Mouse (Mus musculus) embryonic fibroblast, embryonic 13.5 days (primary cell): ENCODE measurements at regions not wholly inside any gene's neighbourhood (a gene's known extent, or its start where the extent isn't known, plus 50 kb on each side); places are given as distances from the start of the nearest gene placed in this dataset.
A peak's percentile ranks its signal among the peaks of the same experiment; 100 is the strongest.
"Not testable (repeated sequence)": the region's sequence is repeated elsewhere in the genome, so short reads cannot be mapped to it uniquely, and the experiment has no call there.

Experiments used
- H3K27ac ChIP-seq: 2 replicates; pipeline ENCODE4 v1.5.1; 2012; ENCODE audit warnings: low read length, control low read depth, inconsistent platforms; ENCODE audit not compliant: insufficient read depth
- H3K4me1 ChIP-seq: 2 replicates; pipeline ENCODE4 v1.6.1; 2011; ENCODE audit warnings: low read length; ENCODE audit not compliant: control insufficient read depth, insufficient read depth
- H3K4me3 ChIP-seq: 2 replicates; pipeline ENCODE4 v1.5.1; 2011; ENCODE audit warnings: mild to moderate bottlenecking, control low read depth, low read length; ENCODE audit not compliant: insufficient read depth
- CTCF ChIP-seq: IDR thresholded peaks from 2 replicates; pipeline ENCODE4 v1.5.1; 2011; ENCODE audit warnings: mild to moderate bottlenecking, control low read depth, low read length, moderate library complexity, borderline replicate concordance; ENCODE audit not compliant: insufficient read depth
- POLR2A ChIP-seq: IDR thresholded peaks from 2 replicates; pipeline ENCODE4 v1.6.1; 2011; ENCODE audit warnings: low read depth, mild to moderate bottlenecking, control low read depth, low read length, moderate library complexity

GRCm38 (mm10) chr1:83847992-83848391, 440.0 kb upstream of the Sphkap start:
- Histone ChIP-seq H3K4me3 (no peak overlapping the region), H3K27ac (no peak overlapping the region), H3K4me1 (peaks cover 10% of the 10 kb centered on the region; the same call in 1 of the 2 replicates)
- TF ChIP-seq POLR2A (no peak), CTCF (no peak)

GRCm38 (mm10) chr1:83844827-83845379, 436.9 kb upstream of the Sphkap start:
- 0 out of 2 replicates have a peak, but pooled peaks cover 2% of the 10 kb centered on the region for H3K4me1 ChIP-seq
- H3K4me3 ChIP-seq, result no peak overlapping the region
- no peak for TF ChIP-seq POLR2A
- TF ChIP-seq CTCF, result no peak
- no peak overlapping the region for H3K27ac ChIP-seq

- no peak for TF ChIP-seq CTCF
- TF ChIP-seq POLR2A, result no peak
- no peak overlapping the region for H3K27ac ChIP-seq
- H3K4me1 ChIP-seq, result no peaks in the 10 kb centered on the region
- H3K4me3 ChIP-seq, result no peak overlapping the region
Measured at GRCm38 (mm10) chr1:83835965-83836364, 428.0 kb upstream of the Sphkap start.

DNA sequence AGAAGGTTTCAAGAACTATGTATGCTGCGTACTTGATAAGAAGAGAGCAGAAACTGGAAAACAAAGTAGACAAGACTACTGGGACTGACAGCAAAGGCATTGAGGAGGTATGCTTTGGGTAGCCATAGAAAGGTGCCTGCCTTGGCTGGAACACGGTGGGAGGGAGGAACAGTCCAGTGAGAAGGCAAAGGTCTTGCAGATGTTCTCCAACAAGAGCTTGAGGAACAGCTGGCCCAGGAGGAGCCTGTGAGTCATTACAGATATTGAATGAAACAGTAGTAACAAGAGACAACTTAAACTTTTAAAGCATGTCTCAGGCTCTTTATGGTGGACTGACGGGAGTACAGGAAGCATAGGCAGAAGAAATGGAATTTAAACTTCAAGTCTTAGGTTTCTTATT, 424.9 kb upstream of the Sphkap start:
- Histone ChIP-seq H3K27ac (no peak overlapping the region), H3K4me1 (no peaks in the 10 kb centered on the region), H3K4me3 (no peak overlapping the region)
- TF ChIP-seq POLR2A (no peak), CTCF (no peak)

GRCm38 (mm10) chr1:83831900-83832535, 424.0 kb upstream of the Sphkap start:
- Histone ChIP-seq H3K27ac (no peak overlapping the region), H3K4me3 (no peak overlapping the region), H3K4me1 (no peaks in the 10 kb centered on the region)
- no peak for TF ChIP-seq POLR2A
- no peak for TF ChIP-seq CTCF

GRCm38 (mm10) chr1:83830025-83830645, 422.1 kb upstream of the Sphkap start:
- TF ChIP-seq CTCF, result no peak
- TF ChIP-seq POLR2A, result no peak
- Histone ChIP-seq H3K4me3 (no peak overlapping the region), H3K27ac (no peak overlapping the region), H3K4me1 (no peaks in the 10 kb centered on the region)

DNA sequence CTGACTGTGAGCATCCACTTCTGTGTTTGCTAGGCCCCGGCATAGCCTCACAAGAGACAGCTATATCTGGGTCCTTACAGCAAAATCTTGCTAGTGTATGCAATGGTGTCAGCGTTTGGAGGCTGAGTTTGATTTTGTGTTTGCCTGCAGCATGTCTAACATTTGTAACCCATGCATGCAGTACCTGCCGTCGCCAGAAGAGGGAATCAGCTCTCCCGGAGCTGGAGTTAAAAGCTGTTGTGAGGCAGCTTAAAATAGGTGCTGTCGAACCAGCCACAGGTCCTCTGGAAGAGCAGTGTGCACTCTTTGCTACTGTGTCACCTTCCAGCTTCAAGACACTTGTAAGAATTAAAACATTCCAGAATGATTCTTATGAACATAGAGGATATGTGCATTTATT, 403.2 kb upstream of the Sphkap start:
- not testable (repeated sequence) for H3K4me3 ChIP-seq, H3K4me1 ChIP-seq, H3K27ac ChIP-seq
- peak; percentile 35; the same call in 1 of the 2 replicates for TF ChIP-seq CTCF

- H3K4me3 ChIP-seq, result no peak overlapping the region
- H3K4me1 ChIP-seq, result no peaks in the 10 kb centered on the region
- no peak overlapping the region for H3K27ac ChIP-seq
- TF ChIP-seq POLR2A, result no peak
- no peak for TF ChIP-seq CTCF
Measured at GRCm38 (mm10) chr1:83808432-83808831, 400.4 kb upstream of the Sphkap start.

- Histone ChIP-seq H3K4me1 (no peaks in the 10 kb centered on the region), H3K4me3 (no peak overlapping the region), H3K27ac (no peak overlapping the region)
- TF ChIP-seq POLR2A (no peak), CTCF (no peak)
Measured at GRCm38 (mm10) chr1:83803345-83804041, 395.5 kb upstream of the Sphkap start.

DNA sequence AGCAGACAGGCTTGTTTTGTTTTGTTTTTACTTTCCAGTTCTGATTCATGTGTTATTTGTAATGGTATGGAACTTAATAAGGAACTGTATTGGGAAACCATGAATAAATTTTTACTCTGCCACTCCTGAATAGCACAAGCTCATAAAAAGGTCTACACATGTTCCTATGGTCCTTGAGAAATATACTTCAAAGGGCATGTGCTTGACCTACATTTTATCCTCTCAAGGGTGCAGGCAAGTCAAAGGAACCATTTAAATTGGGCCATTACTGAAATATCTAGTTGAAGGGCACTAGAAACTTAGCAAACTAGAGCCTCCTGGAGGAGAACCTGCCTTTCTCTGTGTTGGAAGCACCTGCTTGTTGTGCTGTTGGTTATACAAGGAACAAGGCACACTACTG, 393.8 kb upstream of the Sphkap start:
- TF ChIP-seq POLR2A (no peak), CTCF (no peak)
- H3K4me3 ChIP-seq, result no peak overlapping the region
- no peaks in the 10 kb centered on the region for H3K4me1 ChIP-seq
- H3K27ac ChIP-seq, result no peak overlapping the region
